Mouse (Mus musculus) stomach, postnatal 0 days (tissue): ENCODE measurements around the gene Zfp324. TPM values are rescaled to one million over a fixed set of nuclear protein-coding genes. Genes with fewer than 3 reads are reported as not detected.
"Not testable (repeated sequence)": the region's sequence is repeated elsewhere in the genome, so short reads cannot be mapped to it uniquely, and the experiment has no call there.

Source experiments
- ATAC-seq: fragments of 200-750 bp; cut with Nextera tagmentation; 2 replicates; pipeline ENCODE4 v1.8.0; 2017; ENCODE audit not compliant: low FRiP score, low TSS enrichment
- DNase-seq: peaks from one replicate; pipeline ENCODE4 v3.0.0-alpha.2; 2016; ENCODE audit warnings: low spot score
- H3K27ac ChIP-seq: fragments of 300-500 bp; sonication (generic); replicated peaks from 2 replicates; pipeline ENCODE4 v1.5.1; 2014; ENCODE audit warnings: mild to moderate bottlenecking, control low read depth
- H3K27me3 ChIP-seq: fragments of 300-500 bp; sonication (generic); 2 replicates; pipeline ENCODE4 v1.6.1; 2014; ENCODE audit warnings: low read length; ENCODE audit not compliant: control insufficient read depth, insufficient read depth
- H3K36me3 ChIP-seq: fragments of 300-500 bp; sonication (generic); 2 replicates; pipeline ENCODE4 v1.6.1; 2014; ENCODE audit warnings: low read length, mixed read lengths; ENCODE audit not compliant: control insufficient read depth, insufficient read depth
- H3K4me1 ChIP-seq: fragments of 300-500 bp; sonication (generic); replicated peaks from 2 replicates; pipeline ENCODE4 v1.6.1; 2014; ENCODE audit warnings: antibody characterized with exemption; ENCODE audit not compliant: control insufficient read depth, insufficient read depth
- H3K4me2 ChIP-seq: fragments of 300-500 bp; sonication (generic); replicated peaks from 2 replicates; pipeline ENCODE4 v1.6.1; 2014; ENCODE audit warnings: low read depth, mild to moderate bottlenecking, control low read depth, moderate library complexity
- H3K4me3 ChIP-seq: fragments of 300-500 bp; sonication (generic); 2 replicates; pipeline ENCODE4 v1.5.1; 2014; ENCODE audit warnings: low read depth, low read length, control low read depth
- H3K9ac ChIP-seq: fragments of 300-500 bp; sonication (generic); 2 replicates; pipeline ENCODE4 v1.6.1; 2014; ENCODE audit warnings: mild to moderate bottlenecking, low read length, control low read depth, mixed read lengths
- H3K9me3 ChIP-seq: fragments of 300-500 bp; sonication (generic); 2 replicates; pipeline ENCODE4 v1.6.1; 2016; ENCODE audit warnings: low read length; ENCODE audit not compliant: control insufficient read depth
- CTCF ChIP-seq: IDR thresholded peaks from 2 replicates; pipeline ENCODE4 v1.5.1; 2016; ENCODE audit warnings: antibody characterized with exemption, low read depth, mild to moderate bottlenecking, moderate library complexity
- EP300 ChIP-seq: optimal IDR thresholded peaks from 2 replicates; pipeline ENCODE3; 2016; ENCODE audit warnings: antibody characterized with exemption
- WGBS: fragments of 180-500 bp; shearing (Covaris S2); extraction: QIAGEN DNeasy Blood & Tissue Kit; methylation state at CpG from one replicate; pipeline ENCODE4 v1.1.7; 2014; 5-methylcytosine and 5-hydroxymethylcytosine counted together
- polyA plus RNA-seq: library from polyadenylated mRNA; unstranded; fragments of >200 nt; fragmentation: Nextera tagmentation; extraction: Ambion mirVana; gene quantifications from 2 replicates; pipeline ENCODE4 v1.2.1, GENCODE M21; 2015

Gene Zfp324
- polyA plus RNA-seq, 1 experiment from 2014 or later: 4.4 TPM

DNA sequence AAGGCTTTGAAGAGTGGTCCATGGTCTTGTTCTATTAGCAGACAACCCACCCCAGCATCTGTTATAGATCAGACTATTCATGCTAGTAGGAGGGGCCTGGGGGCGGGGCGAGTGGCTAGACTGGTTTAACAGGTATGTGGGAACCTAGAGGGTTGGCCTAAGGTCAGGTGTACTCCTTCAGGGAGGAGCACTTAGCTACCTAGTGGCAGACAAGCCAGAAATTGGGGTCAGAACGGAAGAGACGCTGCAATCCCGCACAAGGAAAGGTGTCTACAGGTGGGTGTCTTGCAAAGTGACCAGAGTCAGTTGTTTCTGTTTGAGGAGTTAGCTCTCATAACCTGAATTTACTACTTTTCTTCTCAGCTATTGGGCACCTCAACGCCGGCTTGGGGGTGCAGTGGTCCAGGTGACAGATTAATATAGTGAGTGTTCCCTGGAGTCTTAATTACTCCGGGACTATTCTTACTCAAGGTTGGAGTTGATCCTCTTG is 38.4 kb upstream of the Zfp324 start, which contains the start of gene Rnf225:
Gene Rnf225, plus strand, starts transcription at position 226 of the 490 bp plus-strand sequence.
- Histone ChIP-seq H3K9ac (peak within 1 kb of the TSS; percentile 47), H3K27me3 (no peaks in the 10 kb centered on the region), H3K36me3 (peaks cover 19% of the 10 kb centered on the region), H3K4me1 (peaks cover 4% of the 10 kb centered on the region; the same call in 1 of the 2 replicates), H3K4me2 (peak within 1 kb of the TSS; percentile 58), H3K27ac (peak within 1 kb of the TSS; percentile 30), H3K9me3 (no peaks in the 10 kb centered on the region), H3K4me3 (peak within 1 kb of the TSS; percentile 36)
- 24% methylated on average over 8 of the region's 8 CpGs for WGBS
- peak; percentile 86 for ATAC-seq
- TF ChIP-seq EP300 (no peak), CTCF (no peak)
- peak; percentile 88 for DNase-seq

DNA sequence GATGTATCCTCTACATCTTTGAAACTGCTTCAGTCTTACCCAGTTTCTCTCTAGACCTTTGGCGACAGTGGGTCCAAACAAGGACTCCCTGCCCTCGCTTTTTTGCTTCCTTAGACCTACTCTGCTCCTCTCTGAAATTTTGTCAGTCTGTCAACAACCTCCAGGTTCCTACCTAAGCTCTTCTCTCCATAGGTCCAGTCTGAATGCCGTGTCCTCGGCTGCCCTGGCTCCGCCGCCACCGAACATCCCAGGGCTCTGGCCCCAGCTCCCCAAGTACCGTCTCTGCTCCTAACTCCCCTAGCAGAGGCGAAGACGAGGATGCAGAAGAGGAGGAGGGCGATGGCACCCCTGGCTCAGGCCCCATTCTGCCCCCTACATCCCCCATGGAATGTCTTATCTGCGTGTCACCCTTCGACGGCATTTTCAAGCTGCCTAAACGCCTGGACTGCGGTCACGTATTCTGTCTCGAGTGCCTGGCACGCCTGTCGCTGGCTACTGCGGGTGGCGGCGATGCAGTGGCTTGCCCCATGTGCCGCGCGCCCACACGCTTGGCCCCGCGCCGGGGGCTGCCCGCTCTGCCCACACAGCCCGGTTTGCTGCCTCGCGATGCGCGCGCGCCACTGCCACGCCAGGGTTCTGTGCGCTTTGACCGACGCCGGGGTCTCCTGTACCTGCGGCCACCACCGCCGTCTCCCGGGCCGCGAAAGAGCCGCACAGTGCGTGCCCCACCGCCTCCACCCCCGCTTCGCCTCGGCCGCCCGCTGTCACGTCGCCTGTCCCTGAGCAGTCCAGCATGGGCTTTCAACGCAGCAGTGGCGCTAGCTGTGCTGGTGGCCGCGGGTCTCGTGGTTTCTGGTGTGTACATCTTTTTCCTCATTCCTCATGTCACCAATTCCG is 37.7 kb upstream of the Zfp324 start:
- Histone ChIP-seq H3K4me2 (peak overlapping the region; percentile 58), H3K27ac (no peak overlapping the region), H3K4me1 (peaks cover 3% of the 10 kb centered on the region; the same call in 1 of the 2 replicates), H3K9me3 (no peaks in the 10 kb centered on the region), H3K4me3 (peak overlapping the region; percentile 36), H3K27me3 (no peaks in the 10 kb centered on the region), H3K9ac (peak overlapping the region; percentile 47), H3K36me3 (peaks cover 19% of the 10 kb centered on the region)
- ATAC-seq (peak; percentile 44), DNase-seq (peak; percentile 45)
- no peak for TF ChIP-seq CTCF
- no peak for TF ChIP-seq EP300
- 4% methylated on average over 62 of the region's 65 CpGs for WGBS

DNA sequence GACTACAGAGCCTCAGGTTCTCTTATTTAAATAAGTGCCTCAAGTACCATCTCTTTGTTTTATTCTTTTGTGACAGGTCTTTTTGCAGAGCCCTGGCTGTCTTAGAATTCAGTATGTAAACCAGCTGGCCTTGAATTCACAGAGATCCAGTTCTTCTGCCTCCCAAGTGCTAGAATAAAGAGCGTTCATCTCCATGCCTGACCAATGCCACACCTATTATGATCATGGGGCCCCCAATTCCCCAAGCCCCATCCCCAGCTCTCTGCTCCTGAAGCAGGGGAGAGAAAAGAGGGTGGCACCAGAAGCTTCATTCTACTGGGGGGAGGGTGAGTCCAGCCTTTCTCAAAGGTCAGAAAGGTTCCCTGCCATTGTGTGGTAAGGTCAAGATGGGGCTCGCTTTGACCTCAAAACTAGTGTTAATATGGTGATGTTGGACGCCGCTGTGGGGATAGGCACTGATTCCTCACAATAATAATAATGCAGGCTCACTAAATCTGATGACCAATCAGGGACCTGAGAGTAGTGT is 32.0 kb upstream of the Zfp324 start:
- H3K36me3 ChIP-seq: no peaks in the 10 kb centered on the region
- H3K9me3 ChIP-seq: no peaks in the 10 kb centered on the region
- H3K9ac ChIP-seq: no peak overlapping the region
- H3K27ac ChIP-seq: no peak overlapping the region
- TF ChIP-seq EP300: no peak
- WGBS: 80% methylated on average over 4 of the region's 4 CpGs
- ATAC-seq (no peak), DNase-seq (no peak)
- H3K4me1 ChIP-seq: no peaks in the 10 kb centered on the region
- H3K4me2 ChIP-seq: no peak overlapping the region
- no peak overlapping the region for H3K4me3 ChIP-seq
- H3K27me3 ChIP-seq: no peaks in the 10 kb centered on the region

DNA sequence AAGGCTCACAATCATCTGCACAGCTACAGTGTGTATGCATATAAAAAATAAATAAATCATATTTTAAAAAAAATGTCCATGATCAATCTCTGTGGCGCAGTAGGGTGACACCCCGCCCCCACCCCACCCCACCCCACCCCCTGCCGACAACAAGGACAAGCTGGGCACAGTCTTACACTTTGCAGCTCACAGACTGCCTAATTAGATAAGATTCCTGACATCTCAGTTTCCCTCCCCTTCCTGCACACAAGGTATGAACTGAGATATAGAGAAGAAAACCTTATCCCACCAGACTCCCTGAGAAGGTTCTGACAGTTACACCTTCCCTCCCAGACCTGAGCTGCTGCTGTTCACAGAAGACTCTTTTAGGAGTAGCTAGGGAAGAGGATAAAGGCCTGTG is 30.8 kb upstream of the Zfp324 start:
- 67% methylated on average over 3 of the region's 3 CpGs for WGBS
- DNase-seq: no peak

DNA sequence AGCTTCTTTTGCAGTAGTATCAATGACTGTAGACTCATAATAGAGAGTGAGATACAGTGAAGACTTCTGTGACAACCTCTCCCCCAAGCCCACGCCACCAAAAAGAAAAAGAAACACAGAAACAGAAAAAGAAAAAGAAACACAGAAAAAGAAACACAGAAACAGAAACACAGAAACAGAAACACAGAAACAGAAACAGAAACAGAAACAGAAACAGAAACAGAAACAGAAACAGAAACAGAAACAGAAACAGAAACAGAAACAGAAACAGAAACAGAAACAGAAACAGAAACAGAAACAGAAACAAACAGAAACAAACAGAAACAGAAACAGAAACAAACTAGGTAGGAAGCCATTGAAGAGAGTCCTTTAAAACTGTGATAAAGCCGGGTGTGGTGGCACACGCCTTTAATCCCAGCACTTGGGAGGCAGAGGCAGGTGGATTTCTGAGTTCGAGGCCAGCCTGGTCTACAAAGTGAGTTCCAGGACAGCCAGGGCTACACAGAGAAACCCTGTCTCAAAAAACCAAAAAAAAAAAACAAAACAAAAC is 28.3 kb upstream of the Zfp324 start:
- not testable (repeated sequence) for H3K9me3 ChIP-seq, DNase-seq, H3K4me3 ChIP-seq, H3K4me1 ChIP-seq, H3K36me3 ChIP-seq, H3K4me2 ChIP-seq, H3K27ac ChIP-seq, ATAC-seq, H3K27me3 ChIP-seq, H3K9ac ChIP-seq
- 90% methylated on average over 4 of the region's 4 CpGs for WGBS

More for the DNA sequence above, 30.8 kb upstream of the Zfp324 start:
- no peaks in the 10 kb centered on the region for H3K4me1 ChIP-seq
- H3K36me3 ChIP-seq: no peaks in the 10 kb centered on the region
- no peak for TF ChIP-seq CTCF
- TF ChIP-seq EP300: no peak
- no peak overlapping the region for H3K9ac ChIP-seq
- H3K4me3 ChIP-seq: no peak overlapping the region
- no peak overlapping the region for H3K27ac ChIP-seq
- ATAC-seq: no peak
- H3K9me3 ChIP-seq: no peaks in the 10 kb centered on the region
- no peak overlapping the region for H3K4me2 ChIP-seq
- no peaks in the 10 kb centered on the region for H3K27me3 ChIP-seq

DNA sequence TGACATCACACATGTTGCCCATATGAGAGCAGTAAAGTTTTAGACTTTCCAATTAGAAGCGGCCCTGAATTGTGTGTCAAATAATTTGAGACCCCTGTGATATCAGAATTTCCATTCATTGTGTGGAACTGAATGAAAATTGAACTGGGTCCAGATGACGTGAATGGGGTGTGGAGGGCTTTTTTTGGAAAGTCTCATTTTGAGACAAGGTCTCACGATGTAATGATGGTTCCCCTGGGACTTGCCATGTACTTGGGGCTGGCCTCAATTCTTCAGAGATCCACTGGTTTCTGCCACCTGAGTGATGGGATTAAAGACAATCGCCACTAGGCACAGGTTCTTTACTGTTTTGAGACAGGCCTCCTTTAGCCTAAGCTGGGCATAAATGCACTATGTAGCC is 25.0 kb upstream of the Zfp324 start:
- Histone ChIP-seq H3K27me3 (no peaks in the 10 kb centered on the region), H3K27ac (no peak overlapping the region), H3K4me1 (no peaks in the 10 kb centered on the region), H3K9me3 (no peaks in the 10 kb centered on the region), H3K4me2 (no peak overlapping the region), H3K9ac (no peak overlapping the region), H3K36me3 (no peaks in the 10 kb centered on the region), H3K4me3 (no peak overlapping the region)
- DNase-seq: no peak
- 83% methylated on average over 4 of the region's 4 CpGs for WGBS
- no peak for TF ChIP-seq EP300
- TF ChIP-seq CTCF: no peak
- no peak for ATAC-seq
